Mouse (Mus musculus) midbrain, embryonic 16.5 days (tissue): ENCODE measurements around the gene Anks1. TPM values are rescaled to one million over a fixed set of nuclear protein-coding genes. Genes with fewer than 3 reads are reported as not detected.

ENCODE experiments used
- ATAC-seq: fragments of 200-750 bp; cut with Nextera tagmentation; 2 replicates; pipeline ENCODE4 v1.8.0; 2017; ENCODE audit warnings: moderate TSS enrichment
- H3K27ac ChIP-seq: fragments of 300-500 bp; sonication (generic); 2 replicates; pipeline ENCODE4 v1.5.1; 2014; ENCODE audit warnings: mild to moderate bottlenecking, low read length, mixed read lengths
- H3K27me3 ChIP-seq: fragments of 300-500 bp; sonication (generic); 2 replicates; pipeline ENCODE4 v1.6.1; 2014; ENCODE audit warnings: low read depth, low read length, mixed read lengths; ENCODE audit not compliant: control insufficient read depth, insufficient read depth
- H3K36me3 ChIP-seq: fragments of 300-500 bp; sonication (generic); 2 replicates; pipeline ENCODE4 v1.6.1; 2014; ENCODE audit warnings: mild to moderate bottlenecking, low read length, moderate library complexity, mixed read lengths; ENCODE audit not compliant: control insufficient read depth, insufficient read depth
- H3K4me1 ChIP-seq: fragments of 300-500 bp; sonication (generic); 2 replicates; pipeline ENCODE4 v1.6.1; 2014; ENCODE audit warnings: mild to moderate bottlenecking, low read length, mixed read lengths; ENCODE audit not compliant: control insufficient read depth, insufficient read depth
- H3K4me2 ChIP-seq: fragments of 300-500 bp; sonication (generic); 2 replicates; pipeline ENCODE4 v1.6.1; 2014; ENCODE audit warnings: mild to moderate bottlenecking, low read length, mixed read lengths
- H3K4me3 ChIP-seq: fragments of 300-500 bp; sonication (generic); 2 replicates; pipeline ENCODE4 v1.5.1; 2014; ENCODE audit warnings: low read depth, mild to moderate bottlenecking, low read length, moderate library complexity, mixed read lengths
- H3K9ac ChIP-seq: fragments of 300-500 bp; sonication (generic); 2 replicates; pipeline ENCODE4 v1.6.1; 2014; ENCODE audit warnings: low read depth, low read length, mixed read lengths
- H3K9me3 ChIP-seq: fragments of 300-500 bp; sonication (generic); replicated peaks from 2 replicates; pipeline ENCODE4 v1.6.1; 2014; ENCODE audit warnings: mild to moderate bottlenecking, low read length, mixed read lengths; ENCODE audit not compliant: control insufficient read depth, poor library complexity, severe bottlenecking
- WGBS: fragments of 180-500 bp; shearing (Covaris S2); extraction: QIAGEN DNeasy Blood & Tissue Kit; methylation state at CpG from one replicate; pipeline ENCODE4 v1.1.7; 2014; 5-methylcytosine and 5-hydroxymethylcytosine counted together
- polyA plus RNA-seq: library from polyadenylated mRNA; unstranded; fragments of >200 nt; fragmentation: Nextera tagmentation; extraction: Ambion mirVana; gene quantifications from 2 replicates; pipeline ENCODE4 v1.2.1, GENCODE M21; 2015

Anks1 gene
- polyA plus RNA-seq, 1 experiment from 2014 or later = 56.2 TPM

DNA sequence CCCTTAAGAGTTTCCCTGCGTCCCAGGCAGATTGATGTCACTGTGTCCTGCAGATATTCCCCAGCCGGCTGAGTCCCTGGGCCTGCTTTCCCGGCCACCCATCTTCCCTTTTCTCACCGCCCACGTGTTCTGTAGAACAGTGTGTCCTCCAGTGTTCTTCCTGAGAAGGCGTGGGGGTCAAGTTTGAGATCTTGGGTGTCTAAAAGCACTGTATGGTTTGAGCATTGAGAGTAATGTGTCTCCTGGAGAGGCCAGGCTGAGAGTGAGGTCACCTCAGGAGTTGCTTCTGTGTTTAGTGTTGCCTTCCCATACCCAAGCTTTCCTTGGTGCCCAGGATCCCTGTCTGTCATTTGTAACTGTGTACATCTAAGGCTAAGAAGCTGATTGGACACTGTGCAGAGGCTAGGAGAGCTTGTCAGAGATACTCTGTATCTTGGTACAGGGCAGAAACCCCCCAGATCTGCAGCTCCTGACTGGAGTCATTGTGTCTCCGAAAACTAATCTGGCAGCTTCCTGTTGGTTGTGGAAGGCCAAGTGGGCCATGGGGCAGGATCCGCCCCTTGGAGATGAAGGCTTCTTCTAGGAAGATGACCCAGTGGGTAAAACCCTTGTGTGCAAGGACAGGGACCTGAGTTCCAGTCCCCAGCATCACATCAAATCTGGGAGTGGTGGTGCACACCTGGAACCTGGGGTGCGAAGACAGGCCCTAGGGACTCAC is 59.1 kb downstream of the Anks1 start:
- no peak for ATAC-seq
- H3K27ac ChIP-seq = no peak overlapping the region
- H3K9ac ChIP-seq = no peak overlapping the region
- WGBS = 87% methylated on average over 9 of the region's 9 CpGs
- H3K27me3 ChIP-seq = no peaks in the 10 kb centered on the region
- H3K4me3 ChIP-seq = no peak overlapping the region
- H3K9me3 ChIP-seq = no peaks in the 10 kb centered on the region
- H3K36me3 ChIP-seq = no peaks in the 10 kb centered on the region
- no peak overlapping the region for H3K4me2 ChIP-seq
- no peaks in the 10 kb centered on the region for H3K4me1 ChIP-seq

DNA sequence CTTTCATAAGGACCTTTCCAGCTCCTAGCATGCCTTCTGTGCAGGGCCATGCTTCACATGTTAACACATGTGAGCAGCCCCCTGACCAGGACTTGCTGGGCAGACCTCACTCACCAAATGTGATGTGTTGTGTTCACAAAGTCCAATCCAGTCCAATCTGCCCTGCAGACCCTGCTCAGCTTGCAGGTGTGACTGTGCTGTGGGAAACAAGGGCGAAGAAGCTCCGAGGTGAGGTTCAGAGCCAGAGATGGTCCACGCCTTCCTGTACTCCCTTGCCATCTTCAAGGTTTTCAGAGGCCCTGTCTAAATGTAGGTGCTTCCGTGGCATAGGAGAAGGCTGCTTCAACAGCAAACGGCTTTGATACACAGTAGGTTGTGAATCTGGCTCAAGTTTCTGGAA is 59.8 kb downstream of the Anks1 start:
- Histone ChIP-seq H3K4me1 (no peaks in the 10 kb centered on the region), H3K9me3 (no peaks in the 10 kb centered on the region), H3K4me2 (no peak overlapping the region), H3K27ac (no peak overlapping the region), H3K9ac (no peak overlapping the region), H3K27me3 (no peaks in the 10 kb centered on the region), H3K4me3 (no peak overlapping the region), H3K36me3 (no peaks in the 10 kb centered on the region)
- no peak for ATAC-seq
- 97% methylated on average over 5 of the region's 5 CpGs for WGBS

DNA sequence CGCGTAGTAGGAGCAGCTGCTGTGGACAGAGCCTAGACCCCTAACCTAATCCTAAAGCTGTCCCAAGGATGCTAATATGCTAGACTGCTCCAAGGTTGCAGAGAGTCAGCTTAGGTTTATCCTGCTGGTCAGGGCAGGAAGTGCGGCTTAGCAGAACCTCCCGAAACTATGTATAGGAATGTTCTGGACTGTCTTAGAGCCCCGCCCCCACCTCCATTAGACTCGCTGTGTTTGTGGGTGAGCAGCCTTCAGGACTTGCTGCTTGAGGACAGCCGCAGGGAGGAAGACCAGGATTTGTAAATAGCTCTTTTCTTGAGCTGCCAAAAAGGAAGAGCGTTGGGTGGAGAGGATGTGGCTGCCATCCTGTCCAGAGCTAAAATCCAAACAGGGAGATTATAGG is 60.3 kb downstream of the Anks1 start:
- Histone ChIP-seq H3K27ac (no peak overlapping the region), H3K27me3 (no peaks in the 10 kb centered on the region), H3K9ac (no peak overlapping the region), H3K9me3 (no peaks in the 10 kb centered on the region), H3K4me1 (no peaks in the 10 kb centered on the region), H3K4me3 (no peak overlapping the region), H3K36me3 (no peaks in the 10 kb centered on the region), H3K4me2 (no peak overlapping the region)
- ATAC-seq = no peak
- 81% methylated on average over 8 of the region's 8 CpGs for WGBS

DNA sequence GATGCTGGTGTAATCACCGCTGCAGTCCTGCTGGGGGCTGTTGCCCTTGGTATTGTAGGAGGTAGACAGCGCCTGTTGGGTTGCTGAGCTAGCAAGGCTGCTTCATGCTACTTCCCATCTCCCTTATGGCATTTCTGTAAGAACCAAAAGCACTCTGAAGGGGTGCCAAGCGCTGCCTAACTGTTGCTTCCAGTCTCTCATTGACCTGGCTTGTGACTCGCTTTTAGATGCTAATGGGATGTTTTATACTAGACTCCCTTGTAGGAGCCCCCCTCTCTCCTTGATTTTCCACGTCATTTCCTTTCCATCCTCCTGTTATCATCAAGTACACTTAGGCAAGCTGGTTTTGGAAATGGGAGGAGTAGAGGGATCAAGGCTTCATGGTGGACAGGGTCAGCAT is 60.8 kb downstream of the Anks1 start:
- Histone ChIP-seq H3K9me3 (no peaks in the 10 kb centered on the region), H3K9ac (no peak overlapping the region), H3K27ac (no peak overlapping the region), H3K4me3 (no peak overlapping the region), H3K4me1 (no peaks in the 10 kb centered on the region), H3K36me3 (no peaks in the 10 kb centered on the region), H3K4me2 (no peak overlapping the region), H3K27me3 (no peaks in the 10 kb centered on the region)
- WGBS = 74% methylated on average over 5 of the region's 5 CpGs
- ATAC-seq = no peak

DNA sequence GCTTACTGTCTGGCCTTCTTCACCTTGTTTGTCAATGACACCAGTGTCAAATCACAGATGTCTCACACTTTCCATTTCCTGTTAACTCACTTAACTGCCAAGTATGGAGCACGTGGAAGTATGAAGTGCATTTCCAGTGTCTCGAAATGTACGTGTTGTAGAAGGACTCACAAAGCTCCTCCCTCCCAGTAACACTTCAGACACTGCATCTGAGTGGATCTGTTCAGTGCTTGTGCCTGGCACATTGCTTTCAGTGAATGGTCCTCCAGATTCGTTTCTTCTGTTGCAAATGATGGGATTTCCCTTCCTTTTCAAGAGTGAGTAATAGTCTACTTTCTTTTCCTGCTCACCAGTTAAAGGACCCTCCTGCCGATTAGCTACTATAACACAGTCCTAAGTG is 61.2 kb downstream of the Anks1 start:
- no peak overlapping the region for H3K4me3 ChIP-seq
- no peaks in the 10 kb centered on the region for H3K4me1 ChIP-seq
- no peak overlapping the region for H3K27ac ChIP-seq
- no peak overlapping the region for H3K4me2 ChIP-seq
- no peak for ATAC-seq
- no peaks in the 10 kb centered on the region for H3K27me3 ChIP-seq
- H3K36me3 ChIP-seq = no peaks in the 10 kb centered on the region
- no peak overlapping the region for H3K9ac ChIP-seq
- 89% methylated on average over 5 of the region's 5 CpGs for WGBS
- H3K9me3 ChIP-seq = no peaks in the 10 kb centered on the region

DNA sequence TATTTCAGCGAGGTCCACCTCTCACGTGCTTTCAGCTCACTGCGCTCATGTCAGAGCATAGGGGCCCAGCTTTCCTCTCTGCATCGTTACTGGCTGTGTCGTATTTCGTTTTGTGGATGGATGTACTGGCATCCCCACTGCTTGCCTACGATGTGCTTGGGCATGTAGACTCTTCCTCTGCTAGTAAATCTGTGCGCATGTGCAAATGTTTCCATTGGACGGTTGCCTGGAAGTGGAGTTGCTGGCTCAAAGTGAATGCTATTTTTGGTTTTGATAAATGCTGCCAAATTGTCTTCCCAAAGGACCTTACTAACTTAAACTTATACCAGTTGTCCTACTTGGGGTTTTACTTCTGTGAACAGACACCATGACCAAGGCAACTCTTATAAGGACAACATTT is 62.4 kb downstream of the Anks1 start:
- no peaks in the 10 kb centered on the region for H3K27me3 ChIP-seq
- 93% methylated on average over 9 of the region's 9 CpGs for WGBS

DNA sequence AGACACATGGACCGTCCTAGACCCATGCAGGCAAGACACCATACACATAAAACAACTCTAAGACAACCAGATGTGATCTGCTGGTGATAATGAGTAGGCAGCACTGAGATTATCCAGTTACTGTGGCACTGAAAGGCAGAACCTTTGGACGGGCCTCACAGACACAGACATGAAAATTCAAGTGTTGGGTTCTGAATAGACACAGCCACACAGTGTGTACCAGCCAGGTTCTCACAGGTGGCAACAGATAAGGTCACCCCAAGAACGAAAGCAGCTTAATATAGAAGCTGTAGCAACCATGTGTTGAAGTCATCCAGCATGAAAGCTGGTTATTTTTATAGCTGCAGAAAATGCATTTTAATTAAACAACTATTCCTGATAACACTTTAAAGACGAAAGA is 64.2 kb downstream of the Anks1 start:
- ATAC-seq = no peak
- Histone ChIP-seq H3K4me3 (no peak overlapping the region), H3K36me3 (peaks cover 13% of the 10 kb centered on the region), H3K4me2 (no peak overlapping the region), H3K27ac (no peak overlapping the region), H3K9ac (no peak overlapping the region), H3K27me3 (no peaks in the 10 kb centered on the region), H3K9me3 (no peaks in the 10 kb centered on the region), H3K4me1 (no peaks in the 10 kb centered on the region)
- WGBS = 87% methylated on average over 4 of the region's 4 CpGs

More for the DNA sequence above, 62.4 kb downstream of the Anks1 start:
- Histone ChIP-seq H3K27ac (no peak overlapping the region), H3K4me2 (no peak overlapping the region), H3K4me1 (no peaks in the 10 kb centered on the region), H3K9me3 (no peaks in the 10 kb centered on the region), H3K36me3 (peaks cover 2% of the 10 kb centered on the region; the same call in 1 of the 2 replicates), H3K4me3 (no peak overlapping the region), H3K9ac (no peak overlapping the region)
- no peak for ATAC-seq

DNA sequence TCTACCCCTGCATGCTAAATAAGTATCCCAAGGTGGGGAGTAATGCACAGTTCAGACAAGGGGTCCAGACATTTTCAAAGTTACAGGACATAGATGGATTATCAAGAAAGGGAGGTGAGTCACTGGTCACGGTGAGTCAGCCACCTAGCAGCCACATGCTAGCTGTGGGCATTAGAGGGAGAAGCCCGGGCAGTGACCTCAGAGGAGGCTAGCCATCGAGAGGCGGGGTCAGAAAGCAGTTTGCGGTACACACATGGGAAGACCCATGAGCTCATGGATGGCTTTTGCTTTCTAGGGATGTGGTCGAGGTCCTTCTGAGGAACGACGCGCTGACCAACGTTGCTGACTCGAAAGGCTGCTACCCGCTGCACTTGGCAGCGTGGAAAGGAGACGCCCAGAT is 67.2 kb downstream of the Anks1 start:
- no peak overlapping the region for H3K4me2 ChIP-seq
- H3K9ac ChIP-seq = no peak overlapping the region
- no peaks in the 10 kb centered on the region for H3K9me3 ChIP-seq
- no peak for ATAC-seq
- peaks cover 13% of the 10 kb centered on the region for H3K36me3 ChIP-seq
- H3K27me3 ChIP-seq = no peaks in the 10 kb centered on the region
- no peak overlapping the region for H3K27ac ChIP-seq
- H3K4me3 ChIP-seq = no peak overlapping the region
- no peaks in the 10 kb centered on the region for H3K4me1 ChIP-seq
- 92% methylated on average over 14 of the region's 14 CpGs for WGBS

DNA sequence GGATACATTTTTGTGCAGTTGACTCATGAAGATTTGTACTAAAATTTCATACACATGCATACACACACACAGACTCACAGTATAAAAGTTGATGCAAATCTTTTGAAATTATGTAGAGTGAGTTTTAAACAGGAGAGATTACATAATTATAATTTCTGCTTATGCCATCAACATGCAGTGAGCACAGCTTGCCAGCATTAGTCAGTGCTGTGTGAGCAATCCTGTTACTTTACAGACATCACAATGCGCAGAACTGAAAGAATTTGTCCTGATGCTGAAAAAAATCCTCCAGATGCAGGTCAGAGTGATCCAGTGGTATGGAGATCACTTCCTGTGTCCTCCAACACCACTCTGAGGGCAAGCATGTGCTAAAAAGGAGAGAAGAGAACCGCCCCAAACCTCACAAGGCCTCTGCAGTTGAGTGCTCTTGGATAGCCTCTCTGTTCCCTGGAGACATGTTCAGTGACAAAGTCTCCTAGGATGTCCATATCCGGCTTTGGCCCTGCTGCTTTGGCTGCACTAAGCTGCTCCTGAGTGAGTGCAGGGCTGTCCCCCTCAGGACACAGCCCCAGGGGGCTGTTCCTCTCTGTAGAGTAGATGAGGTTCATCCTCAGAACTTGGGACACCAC is 68.0 kb downstream of the Anks1 start:
- no peaks in the 10 kb centered on the region for H3K4me1 ChIP-seq
- 85% methylated on average over 3 of the region's 3 CpGs for WGBS
- H3K27me3 ChIP-seq = no peaks in the 10 kb centered on the region
- H3K36me3 ChIP-seq = peaks cover 13% of the 10 kb centered on the region
- no peaks in the 10 kb centered on the region for H3K9me3 ChIP-seq
- H3K4me3 ChIP-seq = no peak overlapping the region
- H3K27ac ChIP-seq = no peak overlapping the region
- no peak overlapping the region for H3K4me2 ChIP-seq
- H3K9ac ChIP-seq = no peak overlapping the region
- ATAC-seq = no peak
